Mouse (Mus musculus) layer of hippocampus, postnatal 36 days (tissue): ENCODE results near the gene Sucnr1. TPM values are rescaled to one million over a fixed set of nuclear protein-coding genes. Genes with fewer than 3 reads are reported as not detected.
"Not testable (repeated sequence)": the region's sequence is repeated elsewhere in the genome, so short reads cannot be mapped to it uniquely, and the experiment has no call there.

Experiments
- DNase-seq, 2 experiments: peaks; one replicate each; pipeline ENCODE4 v3.0.0; 2022
- total RNA-seq, 2 experiments: library from RNA; stranded (reverse); gene quantifications; 2 replicates each; pipeline ENCODE4 v1.2.3; 2021

The Sucnr1 gene
- total RNA-seq, result not detected

- no peak for DNase-seq
These were observed at the start of gene Sucnr1 for GRCm38 (mm10) chr3:60081648-60082047. Sucnr1 (plus strand) TSS chr3:60081869.

- DNase-seq, result no peak
These were observed 35.3 kb upstream of the Sucnr1 start for GRCm38 (mm10) chr3:60046221-60046913.

DNA sequence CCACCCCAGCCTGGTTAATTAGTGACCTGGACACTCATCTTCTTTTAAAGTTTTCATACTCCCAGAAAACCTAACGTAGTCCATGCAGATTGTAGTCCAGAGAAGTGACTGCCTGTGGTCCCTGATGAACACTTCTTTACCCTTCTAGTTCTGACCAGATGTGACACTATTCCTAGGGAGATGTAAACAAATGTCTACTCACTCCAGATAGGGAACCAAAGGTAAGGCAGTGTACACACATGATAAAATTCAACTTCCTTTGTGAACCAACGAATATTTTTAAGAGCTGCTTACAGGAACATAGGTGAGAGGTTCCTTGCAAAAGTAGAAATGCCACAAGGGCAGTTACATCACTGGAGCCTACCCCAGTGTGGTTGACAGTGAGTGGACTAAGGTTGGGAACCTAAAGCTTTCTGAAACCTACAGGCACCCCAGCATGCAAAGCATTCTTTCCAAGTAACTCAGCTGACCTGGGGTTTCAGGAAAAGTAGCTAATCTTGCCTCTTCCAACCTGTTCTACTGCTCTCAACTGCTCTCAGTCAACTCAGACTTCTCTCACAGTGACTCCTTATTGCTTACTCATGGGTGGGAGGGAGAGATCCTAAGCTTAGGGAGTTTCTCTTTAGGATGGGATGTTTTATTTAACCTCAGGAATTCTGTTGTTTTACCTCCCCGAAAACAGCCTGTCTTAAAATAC, 28.3 kb upstream of the Sucnr1 start:
- no peak for DNase-seq

GRCm38 (mm10) chr3:60053931-60054330, 27.7 kb upstream of the Sucnr1 start:
- DNase-seq, result no peak

DNA sequence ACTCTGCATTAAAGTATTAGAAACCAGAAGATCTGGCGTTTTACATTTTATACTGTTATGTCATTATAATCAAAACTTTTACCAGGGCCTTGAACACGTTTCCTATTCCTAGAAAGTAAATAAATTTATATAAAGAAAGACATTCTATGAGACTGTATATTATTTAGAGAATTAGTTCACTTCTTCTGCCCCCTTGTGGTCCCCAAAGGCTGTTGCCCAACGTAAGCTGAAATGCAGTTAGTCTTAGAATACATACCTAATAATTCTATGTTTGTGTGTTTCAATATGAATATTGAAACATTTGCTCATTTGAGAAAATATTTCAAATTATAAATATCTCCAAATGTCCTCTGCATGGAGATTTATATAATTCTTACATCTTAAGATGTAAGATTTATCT, 25.2 kb upstream of the Sucnr1 start:
- DNase-seq, result no peak

DNA sequence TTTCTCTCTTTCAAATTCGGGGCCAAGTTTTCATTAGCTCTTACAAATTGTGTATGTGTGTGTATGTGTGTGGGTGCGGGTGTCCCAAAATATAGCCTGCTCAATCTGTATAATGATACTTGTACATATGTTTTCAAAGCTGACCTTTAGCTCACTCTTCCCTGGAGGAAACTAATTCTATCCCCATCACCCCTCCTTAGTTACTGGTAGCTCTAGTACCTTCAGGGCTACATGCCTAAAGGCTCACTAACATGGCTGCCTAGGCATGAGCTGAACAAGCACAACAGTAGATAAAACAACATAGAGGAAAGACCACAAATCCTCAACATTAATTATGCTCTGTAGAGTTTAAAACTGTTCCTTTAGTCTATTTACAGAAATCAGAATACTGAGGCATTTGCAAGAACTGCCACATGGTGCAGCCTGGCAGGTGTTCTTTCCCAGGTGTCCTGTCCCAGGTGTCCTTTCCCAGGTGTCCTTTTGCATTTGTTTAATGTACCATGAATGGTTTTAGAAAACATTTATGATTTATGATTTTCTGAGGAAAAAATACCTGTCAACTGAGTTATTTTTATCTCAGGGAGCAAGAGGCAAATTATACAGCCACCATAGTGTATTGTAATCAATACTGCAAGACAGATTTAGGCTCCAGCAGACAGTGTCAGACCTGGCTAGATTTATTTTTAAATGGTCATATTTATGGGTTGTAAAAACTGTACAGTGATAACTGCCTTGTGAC, 24.4 kb upstream of the Sucnr1 start:
- no peak for DNase-seq

DNA sequence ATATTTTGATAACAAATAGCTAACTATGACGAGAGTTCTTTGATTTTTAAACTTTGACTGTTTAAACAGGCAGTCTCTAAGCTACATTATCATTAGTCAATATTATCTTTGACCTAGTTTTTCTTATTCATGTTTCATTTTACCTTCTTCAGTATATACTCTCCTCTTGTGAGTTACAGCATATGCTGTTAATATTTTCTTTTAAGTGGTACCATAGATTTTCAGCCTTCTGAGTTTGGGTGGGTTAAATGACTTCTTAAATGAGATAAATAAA, 23.9 kb upstream of the Sucnr1 start:
- no peak for DNase-seq

DNA sequence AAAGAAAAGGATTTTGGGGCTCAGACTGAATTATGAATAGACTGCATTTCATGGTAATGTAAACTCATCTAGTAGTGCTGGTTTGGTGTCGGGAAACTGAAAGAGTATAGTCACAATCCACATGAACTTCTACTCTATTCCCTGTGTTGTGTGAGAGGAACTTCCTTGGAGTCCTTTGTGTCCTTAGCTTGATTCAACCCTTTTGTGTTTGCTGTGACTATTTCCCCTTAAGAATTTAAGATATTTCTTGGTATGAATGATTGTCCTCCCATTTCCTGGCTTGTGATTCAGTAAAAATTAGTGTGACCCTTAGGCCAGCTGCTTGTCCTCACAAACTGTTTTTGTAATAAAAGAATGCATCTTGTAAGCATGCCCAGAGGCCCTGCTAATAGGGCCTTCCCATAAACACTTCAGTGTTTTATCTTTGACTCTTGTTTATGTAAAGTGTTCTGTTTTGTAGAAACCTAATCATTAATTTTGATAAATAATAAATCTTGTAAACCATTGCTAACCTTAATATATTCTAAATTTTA, 2.7 kb upstream of the Sucnr1 start:
- no peak for DNase-seq

DNA sequence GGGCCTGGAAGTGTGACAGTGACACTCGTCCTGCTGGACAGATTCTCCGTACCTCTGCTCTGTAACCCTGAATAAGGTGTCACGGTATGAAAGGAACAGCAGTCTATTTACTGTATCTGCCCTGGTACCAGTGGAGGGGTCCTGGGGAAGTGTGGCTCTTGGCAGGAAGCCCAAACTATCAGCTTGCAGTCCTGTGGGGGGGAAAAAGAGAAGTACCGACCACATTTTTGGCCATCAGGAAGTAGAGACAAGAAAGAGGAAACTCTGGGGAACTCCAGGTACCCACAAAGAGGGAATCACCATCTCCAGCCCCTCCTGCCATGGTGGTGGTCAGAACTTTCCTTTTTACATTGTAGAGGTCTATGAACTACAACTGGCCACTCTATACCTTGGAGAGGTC, 1.1 kb upstream of the Sucnr1 start:
- no peak for DNase-seq

DNA sequence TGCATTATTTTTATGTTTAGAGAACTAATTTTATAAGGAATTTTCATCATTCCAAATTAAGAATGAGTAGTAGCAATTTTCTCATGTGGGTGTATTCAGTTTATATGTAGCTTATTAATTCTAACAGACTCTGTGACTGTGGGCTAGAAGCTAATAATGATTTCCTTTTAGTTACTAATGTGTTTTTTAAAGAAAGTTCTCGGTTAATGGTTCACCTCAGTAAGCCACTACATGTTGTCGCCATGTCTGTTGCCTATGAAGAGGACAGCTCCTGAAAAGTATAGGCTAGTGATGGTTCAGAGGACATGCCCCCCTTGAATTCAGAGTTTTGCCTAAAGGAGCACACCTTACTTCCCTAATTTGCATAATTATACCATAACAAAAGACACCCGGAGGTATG, 1.1 kb downstream of the Sucnr1 start:
- DNase-seq, result no peak

DNA sequence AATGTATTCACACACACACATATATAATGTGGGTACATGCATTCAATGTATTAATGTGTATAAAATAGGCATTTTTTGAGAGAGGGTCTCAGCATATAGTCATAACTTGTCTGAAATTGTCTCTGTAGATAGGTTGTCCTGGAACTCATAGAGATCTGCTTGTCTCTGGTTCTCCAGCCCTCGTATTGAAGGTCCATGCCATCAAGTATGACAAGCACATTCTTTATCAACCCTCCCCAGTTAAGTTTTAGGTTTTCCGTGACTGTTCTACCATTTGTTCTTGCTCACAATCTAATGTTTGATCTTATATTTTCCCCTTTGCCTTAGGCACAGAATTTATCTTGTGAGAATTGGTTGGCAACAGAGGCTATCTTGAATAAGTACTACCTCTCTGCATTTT, 4.1 kb downstream of the Sucnr1 start:
- no peak for DNase-seq

DNA sequence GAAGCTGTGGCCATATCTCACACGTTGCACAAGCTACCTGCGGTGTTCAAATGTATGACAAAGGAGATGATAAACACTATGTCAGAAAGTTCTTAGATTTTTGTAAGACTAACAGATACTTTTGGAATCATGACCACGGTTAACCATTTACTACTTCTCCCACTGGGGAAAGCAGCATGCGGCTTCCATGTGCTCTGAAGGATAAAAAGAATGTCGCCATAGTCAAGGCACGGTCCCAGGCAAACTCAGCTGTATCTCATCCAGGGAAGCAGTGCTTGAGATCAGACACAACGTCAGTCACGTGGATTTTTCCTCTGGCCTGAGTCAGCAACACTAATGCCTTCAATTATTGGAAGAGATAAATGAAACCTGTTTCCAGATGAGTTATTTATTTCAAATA, 9.7 kb downstream of the Sucnr1 start:
- no peak for DNase-seq

DNA sequence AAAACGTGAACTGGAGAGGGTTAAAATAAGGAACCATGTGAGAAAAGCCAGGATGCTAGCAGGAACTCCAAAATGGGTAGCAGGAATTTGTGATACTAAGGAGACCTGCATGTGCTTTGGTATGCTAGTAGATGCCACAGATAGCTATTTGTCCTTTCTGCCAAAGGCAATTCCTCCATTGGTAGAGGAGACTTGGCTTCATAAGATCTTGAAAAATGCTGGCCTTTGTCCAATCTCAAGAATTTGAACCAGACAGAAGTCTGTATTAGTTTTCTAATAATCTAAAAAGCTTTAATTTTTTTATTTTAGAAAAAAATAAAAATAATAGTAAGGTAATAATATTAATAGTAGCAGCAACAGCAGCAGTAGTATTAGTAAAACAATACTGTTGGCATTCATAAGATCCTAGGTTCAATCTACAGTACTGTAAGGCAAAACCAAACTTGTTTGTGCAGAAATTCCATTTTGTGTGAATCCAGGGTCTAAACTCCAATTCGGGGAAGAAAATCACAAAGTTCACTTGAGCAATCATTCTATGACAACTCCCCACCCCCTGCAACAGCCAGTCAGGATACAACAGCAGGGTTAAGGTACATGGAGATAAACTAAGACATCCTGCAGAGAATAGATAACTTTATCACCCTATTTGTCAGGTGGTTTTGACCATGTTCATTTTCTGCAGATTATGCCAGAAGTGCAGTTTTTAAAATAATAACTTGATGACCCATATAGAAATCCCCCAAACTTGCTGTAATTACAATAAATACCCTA, 12.9 kb downstream of the Sucnr1 start:
- DNase-seq, result no peak

GRCm38 (mm10) chr3:60096941-60097340, 15.3 kb downstream of the Sucnr1 start:
- no peak for DNase-seq

DNA sequence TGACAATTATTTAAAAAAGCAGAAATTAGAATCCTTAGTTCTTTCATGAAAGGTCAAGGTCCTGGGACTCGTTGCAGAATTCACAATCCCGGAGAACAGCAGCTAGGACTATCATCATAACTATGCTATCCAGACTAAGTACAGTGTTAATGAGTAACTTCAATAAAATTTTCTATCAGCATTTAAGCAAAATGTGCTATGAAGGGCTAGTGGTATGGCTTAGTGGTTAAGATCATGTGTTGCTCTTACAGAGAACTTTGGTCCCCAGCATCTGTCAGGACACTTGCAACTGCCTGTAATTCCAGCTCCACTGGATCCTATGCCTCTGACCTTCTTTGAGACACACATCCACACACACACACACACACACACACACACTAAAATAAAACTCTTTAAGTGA, 15.8 kb downstream of the Sucnr1 start:
- DNase-seq, result no peak

- DNase-seq, result no peak
These were observed 16.9 kb downstream of the Sucnr1 start for GRCm38 (mm10) chr3:60098521-60098920.

DNA sequence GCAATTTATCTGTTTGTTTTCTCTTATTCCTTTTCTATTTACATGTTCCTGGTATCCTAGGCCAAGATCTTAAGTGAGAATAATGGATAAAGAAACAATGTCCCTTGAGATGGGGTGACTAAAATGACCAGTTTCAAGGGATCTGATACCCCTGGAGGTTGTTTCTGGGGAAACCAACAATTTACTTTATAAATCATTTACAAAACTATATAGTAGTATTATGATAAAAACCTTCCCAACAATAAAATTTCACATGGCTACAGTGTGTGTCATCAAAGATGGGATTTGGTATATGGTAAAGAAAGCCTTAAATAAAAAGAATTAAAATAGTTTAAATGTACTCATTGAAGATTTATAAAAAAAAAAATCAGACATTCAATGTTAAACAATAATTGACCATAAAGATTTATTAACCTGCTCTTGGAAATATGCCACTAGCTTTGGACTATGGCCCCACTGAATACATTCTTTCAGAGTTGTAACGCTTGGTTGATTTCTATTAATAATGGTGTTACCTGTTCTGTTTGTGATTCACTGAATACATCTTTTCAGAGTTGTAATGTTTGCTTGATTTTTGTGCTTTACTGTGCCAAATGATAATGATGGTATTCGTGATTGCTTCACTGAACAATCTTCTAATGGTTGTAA, 22.9 kb downstream of the Sucnr1 start:
- DNase-seq, result no peak

- not testable (repeated sequence) for DNase-seq
These were observed 24.8 kb downstream of the Sucnr1 start for GRCm38 (mm10) chr3:60106446-60106845.

DNA sequence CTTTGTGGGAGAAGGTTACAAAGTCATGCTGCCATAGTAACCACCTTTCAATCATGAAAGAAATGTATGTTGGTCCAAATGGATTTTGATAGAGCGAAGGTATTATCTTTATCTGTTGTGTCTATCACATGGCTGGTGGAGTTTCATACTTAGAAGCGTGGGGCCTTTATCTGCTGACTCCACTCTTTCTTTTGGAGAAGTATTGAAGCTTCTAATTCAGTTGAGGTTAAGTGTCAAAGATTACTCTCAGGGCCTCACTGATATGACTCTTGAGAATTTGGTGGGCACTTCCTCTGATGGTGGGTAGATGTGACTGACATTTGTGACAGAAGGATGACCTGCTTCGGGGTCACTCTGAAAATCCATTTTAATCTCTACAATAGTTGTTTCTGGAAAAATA, 26.1 kb downstream of the Sucnr1 start:
- no peak for DNase-seq

DNA sequence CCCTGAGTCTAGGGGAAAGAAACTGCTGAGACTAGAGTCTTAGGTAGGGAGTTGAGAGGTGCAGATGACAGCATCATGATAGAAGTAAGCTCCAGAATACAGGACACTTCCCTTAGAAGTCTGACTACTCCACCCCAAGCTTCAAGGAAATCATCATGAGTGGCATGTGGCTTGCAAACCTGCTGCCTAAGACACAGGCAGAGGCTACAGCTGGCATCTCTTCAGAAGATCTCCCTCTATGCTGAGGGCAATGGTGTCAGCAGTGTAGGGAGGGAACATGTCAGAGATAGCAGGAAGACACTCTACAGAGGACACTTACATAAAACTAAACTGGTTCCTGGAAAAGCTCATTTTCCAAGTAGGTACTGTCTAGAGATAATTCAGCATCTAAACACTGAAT, 27.1 kb downstream of the Sucnr1 start:
- no peak for DNase-seq

DNA sequence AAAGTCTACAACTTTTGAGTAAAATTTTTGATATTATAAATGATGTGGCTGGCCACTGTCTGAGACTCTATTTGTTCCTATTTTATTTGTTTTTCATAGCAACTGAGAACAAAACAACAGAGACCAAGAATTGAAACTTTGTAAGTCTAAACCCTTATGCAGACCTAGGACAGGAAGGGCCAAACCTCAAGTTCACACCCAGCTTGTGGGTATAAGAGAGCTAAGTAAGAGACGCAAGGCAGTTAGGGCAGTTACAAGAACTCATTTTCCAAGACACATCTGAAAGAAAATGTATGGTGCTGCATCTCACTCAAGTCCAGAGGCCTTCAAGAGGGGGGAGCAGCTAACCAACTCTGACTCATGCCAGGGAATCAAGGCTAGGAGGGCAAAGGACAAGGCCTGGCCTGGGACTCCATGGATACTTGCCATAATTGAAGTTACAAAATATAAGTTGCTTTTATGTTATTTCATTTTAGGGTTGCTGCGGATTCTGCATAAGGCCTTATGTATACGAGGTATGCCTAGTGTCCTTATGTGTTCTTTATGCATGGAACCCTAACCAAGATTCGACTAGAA, 29.6 kb downstream of the Sucnr1 start:
- DNase-seq, result no peak
